Comparison of ENCODE assay signal across 24 mouse cellular contexts in the genomic region with DNA sequence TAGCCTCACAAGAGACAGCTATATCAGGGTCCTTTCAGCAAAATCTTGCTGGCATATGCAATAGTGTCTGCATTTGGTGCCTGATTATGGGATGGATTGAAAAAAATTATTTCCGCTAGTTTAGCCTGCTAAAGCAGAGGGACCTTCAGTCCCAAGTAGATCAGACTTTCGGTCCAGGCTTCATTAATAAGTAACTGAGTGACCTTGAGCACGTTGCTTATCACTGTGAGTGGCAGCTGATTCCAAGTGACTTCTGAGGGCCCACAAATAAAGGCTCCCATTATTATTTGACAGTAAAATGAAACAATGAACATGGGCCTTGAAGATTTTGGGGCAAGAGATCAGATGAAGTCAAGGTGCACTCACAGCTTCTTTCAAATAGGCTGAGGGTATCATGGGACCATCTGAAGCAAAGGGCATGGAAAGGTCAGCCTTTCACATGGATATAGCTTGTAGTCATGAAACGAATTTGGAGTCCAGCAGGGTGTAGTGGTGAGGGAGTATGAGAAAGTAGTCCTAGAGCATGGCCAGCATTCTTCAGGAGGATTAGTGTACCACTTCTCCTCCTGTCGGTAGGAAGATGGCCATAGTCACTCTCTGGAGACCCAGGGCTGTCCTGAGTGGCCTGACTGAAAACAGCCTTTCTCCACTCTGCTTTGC.
A peak's percentile ranks its signal among the peaks of the same experiment; 100 is the strongest.
DNase-seq lines count a peak whose midpoint lies in the region; ATAC-seq and TF ChIP-seq lines count a peak whose summit lies in the region.
"Had no signal": no experiment of that assay in that cellular context is flagged by ENCODE, and none has a peak within 500 bp of the region (broad histone marks: within the 10 kb centered on the region; RNA-seq: fewer than 3 reads in every experiment).

No protein-coding gene starts in this region.

- no peaks in the 10 kb centered on the region for H3K27me3 ChIP-seq in liver, embryonic 12.5 days (replicated peaks)
- H3K27me3 ChIP-seq in liver, embryonic 16.5 days (ENCODE audit: control insufficient read depth, insufficient read depth, low read depth, low read length) = no peaks in the 10 kb centered on the region
- H3K27me3 ChIP-seq in midbrain, embryonic 10.5 days (ENCODE audit: low read depth, poor library complexity, severe bottlenecking) = no peaks in the 10 kb centered on the region
- H3K27me3 ChIP-seq in midbrain, postnatal 0 days (ENCODE audit: insufficient read depth, low read length) = no peaks in the 10 kb centered on the region
- H3K27me3 ChIP-seq: embryonic facial prominence, embryonic 13.5 days; forebrain, embryonic 13.5 days; heart, embryonic 13.5 days; hindbrain, embryonic 12.5 days; limb, embryonic 13.5 days; midbrain, embryonic 15.5 days; neural tube, embryonic 13.5 days had no signal

- peak; percentile 40 for DNase-seq in kidney, adult 11 months
- DNase-seq in kidney, postnatal 10 days = no peak
- DNase-seq in liver = no peak
- peak; percentile 63 for DNase-seq in yolk sac, embryonic 10.5 days (ENCODE audit: low spot score)
- no peak for DNase-seq in midbrain, embryonic 10.5 days (ENCODE audit: low spot score)
- DNase-seq in midbrain, postnatal 0 days (ENCODE audit: low spot score) = no peak
- DNase-seq: adrenal gland, postnatal 25 days; cerebellum, adult 8-10 months; cerebellum, postnatal 36 days; embryo, embryonic 11 days; gastrocnemius, adult 2 months; heart, postnatal 14 days; lung, embryonic 14.5 days; thymus, adult 2 months had no signal

- H3K9me3 ChIP-seq in liver, embryonic 12.5 days (replicated peaks) = no peaks in the 10 kb centered on the region
- no peaks in the 10 kb centered on the region for H3K9me3 ChIP-seq in liver, embryonic 16.5 days (replicated peaks; ENCODE audit: control insufficient read depth, low read length)
- no peaks in the 10 kb centered on the region for H3K9me3 ChIP-seq in midbrain, embryonic 10.5 days (replicated peaks)
- no peaks in the 10 kb centered on the region for H3K9me3 ChIP-seq in midbrain, postnatal 0 days (ENCODE audit: low read length)
- H3K9me3 ChIP-seq: embryonic facial prominence, embryonic 13.5 days; forebrain, embryonic 13.5 days; heart, embryonic 13.5 days; hindbrain, embryonic 12.5 days; limb, embryonic 13.5 days; midbrain, embryonic 15.5 days; neural tube, embryonic 13.5 days had no signal

- 0 out of 2 replicates have a peak, but pooled peaks cover 4% of the 10 kb centered on the region for H3K4me1 ChIP-seq in liver, embryonic 12.5 days
- H3K4me1 ChIP-seq in liver, embryonic 16.5 days (ENCODE audit: control insufficient read depth, low read depth, low read length) = no peaks in the 10 kb centered on the region; the same call in 1 of the 2 replicates
- no peaks in the 10 kb centered on the region for H3K4me1 ChIP-seq in midbrain, embryonic 10.5 days
- no peaks in the 10 kb centered on the region for H3K4me1 ChIP-seq in midbrain, postnatal 0 days (ENCODE audit: insufficient read depth, low read length)
- H3K4me1 ChIP-seq: embryonic facial prominence, embryonic 13.5 days; forebrain, embryonic 13.5 days; hindbrain, embryonic 12.5 days; limb, embryonic 13.5 days; midbrain, embryonic 15.5 days; neural tube, embryonic 13.5 days had no signal

- H3K4me3 ChIP-seq in liver, embryonic 12.5 days = no peak overlapping the region
- H3K4me3 ChIP-seq in liver, embryonic 16.5 days (ENCODE audit: low read depth, low read length) = no peak overlapping the region
- no peak overlapping the region for H3K4me3 ChIP-seq in midbrain, embryonic 10.5 days
- no peak overlapping the region for H3K4me3 ChIP-seq in midbrain, postnatal 0 days (ENCODE audit: low read depth, low read length)
- H3K4me3 ChIP-seq: embryonic facial prominence, embryonic 13.5 days; forebrain, embryonic 13.5 days; gastrocnemius, adult 2 months; heart, embryonic 13.5 days; hindbrain, embryonic 12.5 days; limb, embryonic 13.5 days; midbrain, embryonic 15.5 days; myocyte; neural tube, embryonic 13.5 days had no signal

- ATAC-seq in liver, embryonic 12.5 days = no peak
- ATAC-seq in liver, embryonic 16.5 days (ENCODE audit: low read depth) = peak; percentile 74
- ATAC-seq in midbrain, postnatal 0 days (ENCODE audit: low FRiP score) = no peak
- ATAC-seq: forebrain, embryonic 13.5 days; midbrain, embryonic 15.5 days had no signal

- H3K9ac ChIP-seq in liver, embryonic 12.5 days = no peak overlapping the region
- H3K9ac ChIP-seq in liver, embryonic 16.5 days (ENCODE audit: low read depth, low read length) = no peak overlapping the region
- no peak overlapping the region for H3K9ac ChIP-seq in midbrain, postnatal 0 days (replicated peaks; ENCODE audit: low read length, poor library complexity, severe bottlenecking)
- H3K9ac ChIP-seq: embryonic facial prominence, embryonic 13.5 days; forebrain, embryonic 13.5 days; heart, embryonic 13.5 days; hindbrain, embryonic 12.5 days; limb, embryonic 13.5 days; lung, embryonic 14.5 days; midbrain, embryonic 15.5 days; neural tube, embryonic 13.5 days had no signal

- no peaks in the 10 kb centered on the region for H3K36me3 ChIP-seq in liver, embryonic 12.5 days
- H3K36me3 ChIP-seq in liver, embryonic 16.5 days (ENCODE audit: control insufficient read depth, insufficient read depth) = no peaks in the 10 kb centered on the region
- no peaks in the 10 kb centered on the region for H3K36me3 ChIP-seq in midbrain, embryonic 10.5 days
- H3K36me3 ChIP-seq in midbrain, postnatal 0 days (ENCODE audit: insufficient read depth, low read length) = no peaks in the 10 kb centered on the region
- H3K36me3 ChIP-seq: embryonic facial prominence, embryonic 13.5 days; heart, embryonic 13.5 days; hindbrain, embryonic 12.5 days; limb, embryonic 13.5 days; midbrain, embryonic 15.5 days; neural tube, embryonic 13.5 days had no signal

- TF ChIP-seq CTCF in midbrain, postnatal 0 days (IDR thresholded peaks at IDR 0.05) = no peak

- 55% methylated on average over 5 of the region's 5 CpGs for WGBS in liver, embryonic 12.5 days (ENCODE audit: insufficient replicate concordance)
- WGBS in liver, embryonic 16.5 days (ENCODE audit: insufficient replicate concordance) = 40% methylated on average over 5 of the region's 5 CpGs
- WGBS in midbrain, embryonic 10.5 days = 78% methylated on average over 5 of the region's 5 CpGs
- WGBS in midbrain, postnatal 0 days = 73% methylated on average over 5 of the region's 5 CpGs

- no peak overlapping the region for H3K4me2 ChIP-seq in liver, embryonic 12.5 days
- H3K4me2 ChIP-seq in liver, embryonic 16.5 days (ENCODE audit: low read depth, low read length) = no peak overlapping the region
- no peak overlapping the region for H3K4me2 ChIP-seq in midbrain, postnatal 0 days (ENCODE audit: low read depth, low read length, poor library complexity, severe bottlenecking)
- H3K4me2 ChIP-seq: embryonic facial prominence, embryonic 13.5 days; forebrain, embryonic 13.5 days; heart, embryonic 13.5 days; hindbrain, embryonic 12.5 days; limb, embryonic 13.5 days; lung, embryonic 14.5 days; midbrain, embryonic 15.5 days; neural tube, embryonic 13.5 days had no signal

- H3K27ac ChIP-seq in liver, embryonic 12.5 days = peak overlapping the region; percentile 7; the same call in 1 of the 2 replicates
- peak overlapping the region; percentile 46; the same call in 1 of the 2 replicates for H3K27ac ChIP-seq in liver, embryonic 16.5 days (ENCODE audit: low read length)
- H3K27ac ChIP-seq in midbrain, embryonic 10.5 days (replicated peaks) = no peak overlapping the region
- H3K27ac ChIP-seq in midbrain, postnatal 0 days (ENCODE audit: low read depth, low read length) = no peak overlapping the region
- H3K27ac ChIP-seq: embryonic facial prominence, embryonic 13.5 days; forebrain, embryonic 13.5 days; gastrocnemius, adult 2 months; heart, embryonic 13.5 days; hindbrain, embryonic 12.5 days; limb, embryonic 13.5 days; midbrain, embryonic 15.5 days; neural tube, embryonic 13.5 days had no signal

Comparison
In these comparisons a context has a peak if more than half of its experiments do, and no peak if none do; other contexts are left out.
1. DNase-seq: peak in kidney, adult 11 months (single experiment) and yolk sac, embryonic 10.5 days (single experiment); none in kidney, postnatal 10 days (single experiment), liver (single experiment), midbrain, embryonic 10.5 days (single experiment) and midbrain, postnatal 0 days (single experiment).
2. H3K27ac ChIP-seq: peak in liver, embryonic 12.5 days (single experiment) and liver, embryonic 16.5 days (single experiment); none in midbrain, embryonic 10.5 days (single experiment) and midbrain, postnatal 0 days (single experiment).